Mouse (Mus musculus): ENCODE results near the gene 1700016C15Rik.

1700016C15Rik gene

DNA sequence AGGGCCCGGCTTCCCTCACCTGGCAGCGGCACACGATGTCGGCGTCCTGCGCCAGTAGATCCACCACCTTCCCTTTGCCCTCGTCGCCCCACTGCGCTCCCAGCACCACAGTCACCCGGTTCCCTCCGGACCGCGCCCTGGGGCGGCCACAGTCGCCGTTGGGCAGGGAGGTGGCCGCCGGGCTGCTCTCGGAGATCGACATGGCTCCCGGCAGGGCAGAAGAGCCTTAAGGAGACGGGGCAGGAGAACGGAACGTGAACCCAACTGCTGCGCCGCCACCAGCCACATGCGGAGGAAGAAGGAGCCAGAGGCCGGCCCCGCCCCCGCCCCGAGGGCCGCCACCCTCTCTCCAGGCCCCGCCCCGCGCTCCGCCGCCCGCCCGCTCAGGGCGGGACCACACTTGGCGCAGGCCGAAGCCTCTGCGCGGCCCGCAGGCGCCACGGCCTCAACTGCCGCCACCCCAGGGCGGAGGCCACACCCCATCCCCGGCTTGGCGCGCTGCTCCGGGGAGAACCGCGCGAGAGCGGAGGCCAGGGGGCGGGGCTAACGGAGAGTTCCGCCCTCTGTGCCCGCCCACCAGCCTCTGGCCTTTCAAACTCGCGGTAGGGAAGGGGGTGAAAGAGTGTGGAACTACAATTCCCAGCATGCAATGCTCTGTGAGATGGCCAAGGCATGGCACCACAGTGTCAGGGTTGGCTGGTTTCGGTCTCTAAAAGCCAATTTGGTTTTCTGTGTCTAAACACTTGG is 66.8 kb downstream of the 1700016C15Rik start, which contains the start of gene Adss:
Gene Adss, minus strand, starts transcription at position 319 of the 747 bp plus-strand sequence.
- CTCF ChIA-PET: no interaction called here

DNA sequence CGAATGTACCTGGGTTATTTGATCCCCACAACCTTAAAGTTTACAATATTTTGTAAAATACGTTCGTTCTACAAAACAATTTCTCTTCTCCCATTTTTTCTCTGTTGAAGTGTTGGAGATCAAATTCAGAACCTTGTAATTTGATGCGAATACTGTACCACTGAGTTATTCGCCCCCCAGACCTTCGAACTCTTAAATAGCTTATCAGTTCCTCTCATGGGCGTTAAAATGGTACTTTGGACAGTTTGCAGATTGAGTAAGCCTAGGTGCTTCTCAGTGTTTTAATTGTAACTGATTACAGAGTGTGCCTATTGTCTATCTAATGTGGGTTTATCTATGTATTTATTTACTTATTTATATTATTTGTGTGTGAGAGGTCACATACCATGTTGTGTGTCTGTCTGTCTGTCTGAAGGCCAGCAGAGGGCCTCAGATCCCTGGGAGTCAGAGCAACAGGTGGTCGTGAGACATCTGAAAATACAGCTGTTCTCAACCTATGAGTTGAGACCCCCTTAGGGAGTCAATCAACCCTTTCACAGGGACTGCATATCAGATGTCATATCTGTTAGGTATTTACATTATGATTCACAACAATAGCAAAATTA is 67.6 kb downstream of the 1700016C15Rik start:
- CTCF ChIA-PET: no interaction called here

Data from spleen, embryonic (tissue).